Mouse (Mus musculus) neural tube, embryonic 14.5 days (tissue): ENCODE measurements around the gene Ednra. TPM values are rescaled to one million over a fixed set of nuclear protein-coding genes. Genes with fewer than 3 reads are reported as not detected.
A peak's percentile ranks its signal among the peaks of the same experiment; 100 is the strongest.

Experiments
- ATAC-seq: fragments of 200-750 bp; cut with Nextera tagmentation; 2 replicates; pipeline ENCODE4 v1.8.0; 2017; ENCODE audit warnings: low read depth, mild to moderate bottlenecking, moderate TSS enrichment, moderate library complexity
- H3K27ac ChIP-seq: fragments of 300-500 bp; sonication (generic); 2 replicates; pipeline ENCODE4 v1.5.1; 2014; ENCODE audit warnings: low read depth, mild to moderate bottlenecking, control low read depth, low read length, moderate library complexity, mixed read lengths
- H3K27me3 ChIP-seq: fragments of 300-500 bp; sonication (generic); 2 replicates; pipeline ENCODE4 v1.6.1; 2014; ENCODE audit warnings: low read length; ENCODE audit not compliant: control insufficient read depth, insufficient read depth
- H3K36me3 ChIP-seq: fragments of 300-500 bp; sonication (generic); 2 replicates; pipeline ENCODE4 v1.6.1; 2014; ENCODE audit warnings: low read length, mixed read lengths; ENCODE audit not compliant: control insufficient read depth, insufficient read depth
- H3K4me1 ChIP-seq: fragments of 300-500 bp; sonication (generic); 2 replicates; pipeline ENCODE4 v1.6.1; 2014; ENCODE audit warnings: low read length; ENCODE audit not compliant: control insufficient read depth, insufficient read depth
- H3K4me2 ChIP-seq: fragments of 300-500 bp; sonication (generic); 2 replicates; pipeline ENCODE4 v1.6.1; 2014; ENCODE audit warnings: mild to moderate bottlenecking, low read depth, low read length, control low read depth
- H3K4me3 ChIP-seq: fragments of 300-500 bp; sonication (generic); 2 replicates; pipeline ENCODE4 v1.5.1; 2014; ENCODE audit warnings: low read depth, low read length, control low read depth, mixed read lengths
- H3K9ac ChIP-seq: fragments of 300-500 bp; sonication (generic); replicated peaks from 2 replicates; pipeline ENCODE4 v1.6.1; 2014; ENCODE audit warnings: low read depth, mild to moderate bottlenecking, control low read depth, low read length, mixed read lengths
- H3K9me3 ChIP-seq: fragments of 300-500 bp; sonication (generic); 2 replicates; pipeline ENCODE4 v1.6.1; 2016; ENCODE audit warnings: low read length; ENCODE audit not compliant: control insufficient read depth
- WGBS: fragments of 180-500 bp; shearing (Covaris S2); extraction: QIAGEN DNeasy Blood & Tissue Kit; methylation state at CpG from one replicate; pipeline ENCODE4 v1.1.7; 2014; 5-methylcytosine and 5-hydroxymethylcytosine counted together
- polyA plus RNA-seq: library from polyadenylated mRNA; unstranded; fragments of >200 nt; fragmentation: Nextera tagmentation; extraction: Ambion mirVana; gene quantifications from 2 replicates; pipeline ENCODE4 v1.2.1, GENCODE M21; 2014

The Ednra gene
- polyA plus RNA-seq, 1 experiment from 2014 or later, result 7.0 TPM

GRCm38 (mm10) chr8:77753796-77754195, 29.5 kb upstream of the Ednra start:
- WGBS, result 88% methylated on average over 5 of the region's 5 CpGs
- no peak overlapping the region for H3K4me3 ChIP-seq
- H3K9ac ChIP-seq, result no peak overlapping the region
- H3K27ac ChIP-seq, result no peak overlapping the region
- no peak for ATAC-seq
- no peaks in the 10 kb centered on the region for H3K4me1 ChIP-seq
- no peaks in the 10 kb centered on the region for H3K9me3 ChIP-seq
- no peaks in the 10 kb centered on the region for H3K27me3 ChIP-seq
- no peak overlapping the region for H3K4me2 ChIP-seq
- H3K36me3 ChIP-seq, result no peaks in the 10 kb centered on the region

DNA sequence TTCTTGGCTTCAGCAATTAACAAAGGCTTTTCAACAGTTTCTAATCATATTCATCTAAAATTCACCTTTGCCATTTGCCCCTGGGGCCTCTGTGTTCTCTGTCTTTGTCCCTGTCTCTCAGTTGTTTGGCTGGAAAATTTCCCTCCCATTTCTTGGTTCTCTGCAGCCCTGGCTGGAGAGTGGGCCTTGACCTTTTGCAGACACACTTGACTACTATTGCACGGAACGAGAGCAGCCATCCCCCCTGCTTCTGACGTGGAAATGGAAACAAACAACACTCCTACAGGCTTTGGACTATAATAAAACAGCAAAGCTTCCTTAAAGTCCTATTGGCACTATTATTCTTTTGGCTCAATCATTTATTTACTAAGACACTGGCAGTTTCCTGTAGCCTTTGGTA, 27.8 kb upstream of the Ednra start:
- 74% methylated on average over 3 of the region's 3 CpGs for WGBS
- Histone ChIP-seq H3K4me1 (no peaks in the 10 kb centered on the region), H3K9ac (no peak overlapping the region), H3K27me3 (no peaks in the 10 kb centered on the region), H3K4me3 (no peak overlapping the region), H3K9me3 (no peaks in the 10 kb centered on the region), H3K4me2 (no peak overlapping the region), H3K27ac (no peak overlapping the region), H3K36me3 (no peaks in the 10 kb centered on the region)
- ATAC-seq, result no peak

GRCm38 (mm10) chr8:77750407-77750806, 26.1 kb upstream of the Ednra start:
- ATAC-seq, result no peak
- H3K4me1 ChIP-seq, result no peaks in the 10 kb centered on the region
- no peaks in the 10 kb centered on the region for H3K27me3 ChIP-seq
- no peak overlapping the region for H3K4me2 ChIP-seq
- WGBS, result 46% methylated on average over 4 of the region's 4 CpGs
- no peak overlapping the region for H3K4me3 ChIP-seq
- H3K36me3 ChIP-seq, result no peaks in the 10 kb centered on the region
- H3K27ac ChIP-seq, result no peak overlapping the region
- H3K9ac ChIP-seq, result no peak overlapping the region
- no peaks in the 10 kb centered on the region for H3K9me3 ChIP-seq

DNA sequence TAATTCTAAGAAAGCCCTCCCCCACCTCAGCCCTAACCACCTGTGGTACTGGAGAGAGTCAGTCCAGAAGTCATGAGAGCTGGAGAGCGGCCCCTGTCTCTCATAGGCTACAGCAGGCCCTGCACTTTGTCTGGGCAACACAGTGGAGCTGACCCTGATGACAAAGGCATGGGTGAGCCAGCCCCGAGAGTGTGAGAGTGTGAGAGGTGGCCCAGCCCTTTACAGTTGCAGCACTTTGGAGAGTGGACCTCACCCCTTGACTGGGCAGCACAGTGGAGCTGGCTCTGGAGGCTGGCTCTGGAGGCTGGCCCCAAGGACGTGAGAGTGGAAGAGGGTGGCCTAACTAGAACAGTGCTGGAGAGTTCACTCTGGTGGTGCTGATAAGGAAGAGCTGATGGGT, 20.2 kb upstream of the Ednra start:
- Histone ChIP-seq H3K4me2 (no peak overlapping the region), H3K4me3 (no peak overlapping the region), H3K36me3 (no peaks in the 10 kb centered on the region), H3K4me1 (no peaks in the 10 kb centered on the region), H3K9me3 (no peaks in the 10 kb centered on the region), H3K27ac (no peak overlapping the region), H3K27me3 (no peaks in the 10 kb centered on the region), H3K9ac (no peak overlapping the region)
- ATAC-seq, result peak; percentile 21; the same call in 1 of the 2 replicates
- whole genome bisulfite sequencing, result 87% methylated on average over 3 of the region's 3 CpGs

DNA sequence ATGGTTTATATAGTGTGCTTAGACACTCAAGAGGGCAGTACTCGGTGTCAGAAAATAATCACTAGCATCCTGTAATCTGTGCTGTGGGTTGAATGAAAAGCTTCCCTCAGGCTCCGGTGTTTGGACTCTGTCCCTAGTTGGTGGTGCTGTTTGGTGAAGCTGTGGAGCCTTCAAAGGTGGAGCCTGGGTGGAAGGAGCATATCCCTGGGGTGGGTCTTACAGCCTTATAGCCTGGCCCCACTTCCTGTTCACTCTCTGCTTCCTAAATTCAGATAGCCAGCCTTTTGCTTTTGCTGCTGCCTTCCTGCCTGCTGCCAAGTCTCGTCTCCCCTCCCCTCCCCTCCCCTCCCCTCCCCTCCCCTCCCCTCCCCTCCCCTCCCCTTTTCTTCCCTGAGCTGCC, 18.1 kb upstream of the Ednra start:
- Histone ChIP-seq H3K36me3 (no peaks in the 10 kb centered on the region), H3K9me3 (no peaks in the 10 kb centered on the region), H3K27ac (no peak overlapping the region), H3K9ac (no peak overlapping the region), H3K27me3 (no peaks in the 10 kb centered on the region), H3K4me3 (no peak overlapping the region), H3K4me2 (no peak overlapping the region), H3K4me1 (no peaks in the 10 kb centered on the region)
- ATAC-seq, result no peak
- WGBS, result 58% methylated on average over 3 of the region's 3 CpGs

GRCm38 (mm10) chr8:77741050-77741777, 16.9 kb upstream of the Ednra start:
- WGBS, result 87% methylated on average over 6 of the region's 6 CpGs
- Histone ChIP-seq H3K27me3 (no peaks in the 10 kb centered on the region), H3K4me3 (no peak overlapping the region), H3K9me3 (no peaks in the 10 kb centered on the region), H3K27ac (no peak overlapping the region), H3K9ac (no peak overlapping the region), H3K4me2 (no peak overlapping the region), H3K4me1 (no peaks in the 10 kb centered on the region), H3K36me3 (no peaks in the 10 kb centered on the region)
- no peak for ATAC-seq

- 97% methylated on average over 6 of the region's 6 CpGs for WGBS
- no peaks in the 10 kb centered on the region for H3K36me3 ChIP-seq
- H3K4me2 ChIP-seq, result no peak overlapping the region
- H3K27ac ChIP-seq, result no peak overlapping the region
- H3K4me1 ChIP-seq, result no peaks in the 10 kb centered on the region
- no peak overlapping the region for H3K9ac ChIP-seq
- ATAC-seq, result no peak
- no peaks in the 10 kb centered on the region for H3K27me3 ChIP-seq
- H3K4me3 ChIP-seq, result no peak overlapping the region
- H3K9me3 ChIP-seq, result no peaks in the 10 kb centered on the region
These were observed 14.2 kb upstream of the Ednra start for GRCm38 (mm10) chr8:77738419-77738818.

DNA sequence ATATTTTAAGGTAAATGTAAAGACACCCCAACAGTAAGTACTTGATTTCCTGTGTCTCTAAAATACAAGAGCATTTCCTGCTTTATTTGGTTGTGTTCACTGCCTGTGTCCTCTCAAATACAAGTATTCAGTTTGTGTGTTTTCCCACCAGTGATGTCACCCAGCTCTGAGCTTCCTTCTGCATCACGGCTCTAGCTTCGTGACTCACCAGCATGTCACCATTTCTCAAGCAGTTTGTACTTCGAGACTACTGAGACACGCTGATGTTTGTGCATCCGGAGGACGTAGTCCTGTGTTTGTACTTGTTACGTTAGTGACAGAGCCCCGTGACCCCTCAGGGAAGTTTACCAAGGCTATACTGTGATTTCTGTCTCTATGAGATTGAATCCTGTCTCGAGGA, 13.1 kb upstream of the Ednra start:
- 88% methylated on average over 9 of the region's 9 CpGs for WGBS
- no peak for ATAC-seq
- Histone ChIP-seq H3K27ac (no peak overlapping the region), H3K4me1 (no peaks in the 10 kb centered on the region), H3K9ac (no peak overlapping the region), H3K4me2 (no peak overlapping the region), H3K27me3 (no peaks in the 10 kb centered on the region), H3K9me3 (peaks cover 3% of the 10 kb centered on the region; the same call in 1 of the 2 replicates), H3K36me3 (no peaks in the 10 kb centered on the region), H3K4me3 (no peak overlapping the region)

DNA sequence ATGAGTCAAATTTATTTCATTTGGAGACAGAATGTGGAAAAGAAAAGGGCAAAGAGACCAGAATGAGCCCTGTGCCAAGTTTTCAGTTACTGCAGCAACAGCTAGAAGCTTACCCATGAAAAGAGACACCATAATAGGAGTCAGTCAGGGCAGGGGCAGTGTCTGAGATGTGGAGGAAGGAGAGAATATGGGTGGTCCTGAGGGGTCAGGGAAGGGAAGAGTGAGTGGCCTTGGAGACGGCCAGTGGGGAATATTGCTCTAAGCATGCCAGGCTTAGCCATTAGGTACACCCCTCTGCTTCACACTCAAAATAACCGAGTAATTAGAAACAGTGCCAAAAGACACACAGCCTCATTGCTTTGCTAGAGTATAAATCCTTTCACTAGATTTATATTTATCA, 9.5 kb upstream of the Ednra start:
- Histone ChIP-seq H3K27ac (no peak overlapping the region), H3K27me3 (no peaks in the 10 kb centered on the region), H3K36me3 (no peaks in the 10 kb centered on the region), H3K4me3 (no peak overlapping the region), H3K4me1 (no peaks in the 10 kb centered on the region), H3K9me3 (peaks cover 3% of the 10 kb centered on the region; the same call in 1 of the 2 replicates), H3K9ac (no peak overlapping the region), H3K4me2 (no peak overlapping the region)
- ATAC-seq, result no peak
- 62% methylated on average over 2 of the region's 2 CpGs for WGBS
